Mouse (Mus musculus): ENCODE results near the gene Slamf9. TPM values are rescaled to one million over a fixed set of nuclear protein-coding genes. Genes with fewer than 3 reads are reported as not detected.

The Slamf9 gene
- total RNA-seq (2021): 1 to 10 TPM; 3.2 to 7.9 TPM
- polyA plus RNA-seq (2012; rRNA removed): 4.5 and 4.9 TPM in 2 replicates
- long read RNA-seq, partial matches to known transcripts: 0 of 3 reads
- long read RNA-seq, other reads (novel, unspliced or antisense): 1 of 3 reads

DNA sequence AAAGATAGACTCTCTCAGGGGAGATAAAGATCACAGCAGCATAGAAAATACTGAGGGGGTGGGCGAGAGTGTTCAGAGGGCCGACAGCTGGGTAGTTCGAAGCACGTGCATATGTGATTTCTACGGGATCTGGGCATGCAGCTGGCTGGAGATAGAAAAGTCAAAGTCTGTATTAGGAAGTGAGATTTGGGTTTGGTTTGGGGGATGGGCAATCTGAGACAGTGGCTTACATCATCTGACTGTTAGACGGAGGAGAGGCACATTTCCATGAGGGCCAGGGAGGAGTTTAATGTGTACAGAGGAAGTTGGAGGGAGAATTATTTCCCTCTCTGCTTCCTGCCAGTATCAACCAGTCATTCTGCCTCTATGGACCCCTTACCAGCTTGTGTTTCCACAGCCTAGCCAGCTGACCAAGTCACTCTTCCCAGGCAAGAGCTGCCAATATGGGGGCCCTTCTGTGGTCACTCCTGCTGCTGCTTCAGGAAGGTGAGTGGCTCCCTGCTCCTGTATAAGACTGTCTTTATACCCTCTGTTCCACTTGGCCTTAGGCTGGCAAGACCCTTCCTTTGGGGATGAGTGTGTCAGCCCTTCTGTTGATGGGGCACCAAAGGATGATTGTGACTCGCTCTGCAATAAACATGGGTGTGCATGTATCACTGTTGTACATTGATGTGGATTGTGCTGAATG is at the start of gene Slamf9:
Gene Slamf9, plus strand, starts transcription at position 305 of the 688 bp plus-strand sequence.
- no peak for DNase-seq

DNA sequence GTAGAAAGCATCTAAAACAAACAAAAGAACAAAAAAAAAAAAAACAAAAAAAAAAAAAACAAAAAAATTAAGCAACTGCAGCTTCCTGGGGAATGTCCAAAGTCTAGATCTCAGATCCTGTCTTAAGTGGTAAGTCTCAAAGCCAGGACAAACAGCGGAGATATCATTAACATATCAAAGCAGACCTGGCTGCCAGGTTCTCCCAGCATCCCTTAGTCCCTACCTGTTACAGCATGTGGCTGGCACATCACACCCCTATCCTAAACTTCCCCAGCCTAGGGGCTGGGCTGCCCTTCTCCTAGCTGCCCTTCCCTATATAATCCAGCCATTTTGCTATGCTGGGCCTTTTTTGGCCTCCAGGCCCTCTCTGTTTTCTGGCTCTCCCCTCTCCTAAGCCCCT is 48.7 kb upstream of the Slamf9 start:
- DNase-seq: no peak

DNA sequence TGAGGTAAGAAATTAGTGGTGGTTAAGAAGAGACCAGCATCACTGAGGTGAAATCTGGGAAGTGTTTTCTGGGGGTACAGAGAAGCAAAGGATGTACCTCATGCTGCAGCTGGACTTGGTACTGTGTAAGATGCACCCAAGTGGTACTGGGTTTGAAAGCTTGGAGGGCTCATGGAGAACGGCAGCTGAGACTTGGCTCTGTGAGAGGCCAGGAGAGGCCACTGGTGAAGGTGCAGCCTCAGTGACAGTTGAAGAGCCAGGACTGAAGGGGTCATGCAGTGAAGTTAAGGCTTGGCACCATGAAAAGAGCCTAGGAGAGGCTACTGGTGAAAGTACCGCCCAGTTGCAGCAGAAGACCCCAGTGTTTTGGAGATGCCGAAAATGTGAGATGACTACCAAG is 47.3 kb upstream of the Slamf9 start:
- DNase-seq: no peak

DNA sequence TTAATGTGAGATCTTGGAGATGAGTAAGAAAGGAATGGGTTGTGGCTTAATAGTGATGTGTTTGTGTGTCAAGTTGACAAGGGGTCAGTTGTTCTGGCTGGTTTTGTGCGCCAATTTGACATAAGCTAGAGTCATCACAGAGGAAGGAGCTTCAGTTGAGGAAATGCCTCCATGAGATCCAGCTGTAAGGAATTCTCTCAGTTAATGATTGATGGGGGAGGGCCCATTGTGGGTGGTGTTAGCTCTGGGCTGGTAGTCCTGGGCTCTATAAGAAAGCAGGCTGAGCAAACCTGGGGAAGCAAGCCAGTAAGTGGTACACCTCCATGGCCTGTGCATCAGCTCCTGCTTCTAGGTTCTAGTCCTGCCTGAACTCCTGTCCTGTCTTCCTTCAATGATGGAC is 46.5 kb upstream of the Slamf9 start:
- no peak for DNase-seq

DNA sequence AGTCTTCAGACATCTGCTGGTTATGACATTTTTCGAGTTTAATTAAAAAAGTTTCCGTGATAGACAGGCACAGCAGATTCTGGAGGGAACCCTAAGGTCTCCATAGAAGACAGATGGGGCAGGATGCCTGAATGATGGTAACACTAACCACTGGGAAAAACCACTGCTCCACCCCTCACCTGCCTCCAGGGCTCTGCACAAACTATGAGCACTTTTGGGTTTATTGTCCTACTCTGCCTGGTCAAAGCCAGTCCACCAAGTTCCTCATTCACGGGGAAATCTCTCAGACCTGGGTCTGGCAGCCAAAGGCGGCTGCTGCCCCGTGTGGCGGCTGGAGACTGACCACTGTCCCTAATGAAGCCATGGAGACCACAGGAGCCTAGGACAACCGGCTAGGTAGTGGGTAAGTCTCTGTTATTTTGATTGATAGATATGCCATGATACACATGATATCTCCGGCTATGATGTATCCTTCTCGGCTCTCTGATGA is 44.4 kb upstream of the Slamf9 start:
- no peak for DNase-seq

DNA sequence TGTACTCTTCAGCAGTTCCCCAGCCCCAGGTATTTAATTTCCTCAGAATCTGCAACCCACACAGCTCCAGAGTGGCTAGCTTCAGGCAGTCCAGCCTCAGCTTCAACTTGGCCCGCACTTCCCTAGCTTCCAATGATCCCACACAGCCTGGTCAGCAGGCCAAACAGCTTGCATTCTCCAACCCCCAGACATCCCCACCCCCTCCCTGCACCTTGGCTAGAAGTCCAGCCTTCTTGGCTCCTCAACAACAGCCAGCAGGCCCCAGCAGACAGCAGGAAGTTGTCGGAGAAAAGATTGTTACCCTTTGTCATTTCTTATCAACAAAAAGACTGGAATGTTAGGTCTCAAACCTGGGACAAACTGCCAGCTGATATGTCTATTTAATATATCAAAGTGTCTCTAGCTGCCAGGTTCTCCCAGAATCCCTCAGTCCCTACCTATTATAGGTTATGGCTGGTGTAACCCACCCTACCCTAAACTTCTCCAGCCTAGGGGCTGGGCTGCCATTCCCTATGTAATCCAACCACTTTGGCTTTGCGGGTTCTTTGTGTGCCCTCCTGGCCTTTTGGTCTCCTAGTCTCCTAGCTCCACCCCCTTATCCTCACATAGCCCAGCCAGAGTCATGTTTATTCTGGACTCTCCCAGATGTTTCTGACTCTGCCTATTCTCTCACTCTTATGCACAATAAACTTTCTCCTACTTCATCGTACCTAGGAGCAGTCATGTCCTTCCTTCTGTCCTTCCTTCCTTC is 43.1 kb upstream of the Slamf9 start:
- DNase-seq: peak; percentile 25

DNA sequence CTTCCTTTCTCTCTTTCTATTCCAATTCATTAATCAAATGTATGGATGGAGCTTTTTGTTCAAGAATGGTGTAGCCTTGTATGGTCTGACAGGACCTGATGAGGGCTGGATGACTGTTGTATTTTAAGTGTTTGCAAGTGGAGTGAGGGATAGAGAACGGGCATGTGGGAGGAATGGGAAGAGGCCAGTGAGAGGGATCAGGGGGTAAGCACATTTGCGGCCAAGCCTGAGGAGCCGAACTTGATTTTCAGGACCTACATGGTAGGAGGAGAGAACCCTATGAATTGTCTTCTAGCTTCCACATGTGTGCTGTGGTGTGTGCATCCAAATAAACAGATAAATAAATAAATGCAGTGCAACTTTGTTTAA is 42.6 kb upstream of the Slamf9 start:
- no peak for DNase-seq

DNA sequence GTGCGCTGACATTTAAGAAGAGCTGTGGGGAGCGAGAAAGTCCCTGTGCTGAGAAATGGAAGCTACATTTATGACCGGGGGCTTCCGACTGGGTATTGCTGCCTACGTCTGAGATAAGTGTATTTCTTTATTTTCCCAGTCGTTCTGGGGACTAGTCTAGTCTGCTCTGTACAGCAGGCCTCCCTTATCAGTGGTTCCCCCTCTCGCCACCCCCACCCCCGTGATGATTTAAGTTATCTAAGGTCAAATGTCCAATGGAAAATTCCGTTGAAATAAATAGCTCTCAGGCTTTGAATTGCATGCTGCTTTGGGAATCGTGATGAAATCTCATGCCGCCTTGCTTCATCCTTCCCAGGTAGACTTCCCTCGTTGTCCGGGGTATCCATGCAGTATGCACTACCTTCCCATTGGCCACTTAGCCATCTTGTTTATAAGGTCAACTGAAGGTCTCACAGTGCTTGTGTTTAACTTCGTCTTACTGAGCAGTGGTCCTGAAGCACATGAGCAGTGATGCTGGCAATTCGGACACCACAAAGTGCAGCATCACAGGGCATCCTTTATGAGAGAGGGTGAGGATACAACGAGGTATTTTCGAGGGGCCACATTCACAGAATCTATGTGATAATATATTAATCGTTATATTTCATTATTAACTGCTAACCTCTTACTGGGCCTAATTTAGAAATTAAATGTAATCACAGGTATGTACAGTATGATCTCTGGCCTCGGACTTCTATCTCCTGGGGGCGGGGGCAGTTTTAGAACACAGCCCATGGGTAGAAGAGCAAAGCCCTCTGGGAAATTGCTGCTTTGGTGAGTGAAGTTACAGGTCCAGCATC is 41.9 kb upstream of the Slamf9 start:
- DNase-seq: no peak

DNA sequence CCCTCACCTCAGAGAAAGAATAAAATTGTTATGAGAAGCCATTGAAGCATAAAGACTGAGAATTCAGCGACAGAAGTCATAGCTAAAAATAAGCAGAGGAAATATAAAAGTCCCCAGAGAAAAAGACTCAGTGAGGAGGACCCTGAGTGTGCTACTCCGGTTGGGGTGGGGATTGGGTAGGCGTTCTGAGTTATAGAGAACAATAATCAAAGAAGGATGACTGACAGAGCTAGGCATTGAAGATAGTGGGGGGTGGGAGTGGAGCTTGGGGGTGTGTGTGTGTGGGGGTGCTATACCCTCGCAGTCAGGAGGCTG is 41.4 kb upstream of the Slamf9 start:
- no peak for DNase-seq

DNA sequence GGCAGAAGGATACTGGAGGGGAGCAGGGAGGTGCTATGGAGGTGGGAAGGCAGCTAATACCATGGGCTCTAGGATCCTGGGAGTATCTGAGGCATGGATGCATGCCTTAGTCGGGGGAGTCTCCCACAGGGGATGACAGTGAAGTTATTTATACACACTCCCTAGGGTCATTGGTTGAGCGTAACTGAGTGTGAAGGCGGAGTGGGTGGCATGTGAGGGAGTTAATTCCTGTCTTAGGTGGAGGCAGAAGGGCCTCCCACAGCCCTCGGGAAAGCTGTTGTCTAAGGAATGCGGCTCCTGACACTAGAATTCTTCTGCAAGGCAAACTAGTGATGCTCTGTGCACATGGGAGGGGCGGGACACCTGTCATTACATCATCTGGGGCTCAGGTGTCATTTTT is 38.4 kb upstream of the Slamf9 start:
- DNase-seq: no peak

DNA sequence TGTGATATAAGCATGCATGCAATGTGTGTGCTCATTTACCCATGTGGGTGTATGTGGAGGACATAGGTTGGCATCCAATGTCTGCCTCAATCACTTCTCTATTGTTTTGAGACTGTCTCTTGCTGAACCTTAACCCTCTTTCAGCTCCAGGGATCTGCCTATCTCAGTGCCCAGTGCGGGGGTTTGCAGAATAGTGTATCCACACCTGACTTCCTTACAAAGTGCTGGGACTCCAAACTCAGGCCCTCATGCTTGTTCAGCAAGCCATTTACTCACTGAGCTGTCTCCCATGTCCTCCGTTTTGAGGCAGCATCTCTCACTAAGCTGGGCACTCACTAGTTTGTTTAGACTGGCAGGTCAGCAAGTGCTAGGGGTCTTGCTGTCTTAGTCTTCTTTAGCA is 36.5 kb upstream of the Slamf9 start:
- DNase-seq: no peak

DNA sequence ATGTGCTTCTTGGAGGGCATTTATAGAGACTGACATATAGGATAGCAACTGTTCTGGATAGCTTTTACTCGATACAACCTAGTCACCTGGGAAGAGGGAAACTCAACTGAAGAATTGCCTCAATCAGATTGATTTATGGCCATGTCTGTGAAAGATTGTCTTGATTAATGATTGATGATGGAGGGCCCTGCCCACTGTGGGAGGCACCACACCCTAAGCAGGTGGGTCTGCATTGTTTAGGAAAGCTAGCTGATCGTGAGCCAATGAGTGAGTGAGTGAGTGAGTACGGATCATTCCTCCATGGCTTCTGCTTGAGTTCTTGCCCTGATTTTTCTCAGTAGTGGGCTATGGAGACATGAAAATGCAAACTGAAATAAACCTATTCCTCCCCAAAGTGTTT is 34.6 kb upstream of the Slamf9 start:
- no peak for DNase-seq

DNA sequence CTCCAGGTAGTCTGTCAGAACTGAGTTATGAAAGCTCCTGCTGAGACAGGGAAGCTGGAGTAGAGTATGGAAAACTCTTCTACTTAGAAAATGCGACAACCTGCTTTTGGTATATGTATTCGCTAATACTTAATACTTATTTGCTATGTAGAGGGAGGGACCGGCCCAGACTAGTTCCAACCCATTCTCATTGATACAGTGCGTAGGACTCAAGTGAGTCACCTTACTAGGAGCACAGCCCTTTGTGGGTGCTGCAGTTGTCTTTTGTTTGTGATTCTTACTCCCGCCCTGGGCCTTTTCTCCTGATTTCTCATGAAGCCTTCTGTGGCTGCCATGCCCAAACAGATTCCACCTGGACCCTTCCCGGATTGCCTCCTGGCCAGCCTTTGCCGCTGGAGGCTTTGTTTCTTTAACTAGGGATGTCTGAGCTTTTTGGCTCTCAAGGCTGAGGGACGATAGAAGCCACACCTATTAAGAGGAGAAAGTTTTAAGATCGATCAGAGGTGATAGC is 33.2 kb upstream of the Slamf9 start:
- no peak for DNase-seq

DNA sequence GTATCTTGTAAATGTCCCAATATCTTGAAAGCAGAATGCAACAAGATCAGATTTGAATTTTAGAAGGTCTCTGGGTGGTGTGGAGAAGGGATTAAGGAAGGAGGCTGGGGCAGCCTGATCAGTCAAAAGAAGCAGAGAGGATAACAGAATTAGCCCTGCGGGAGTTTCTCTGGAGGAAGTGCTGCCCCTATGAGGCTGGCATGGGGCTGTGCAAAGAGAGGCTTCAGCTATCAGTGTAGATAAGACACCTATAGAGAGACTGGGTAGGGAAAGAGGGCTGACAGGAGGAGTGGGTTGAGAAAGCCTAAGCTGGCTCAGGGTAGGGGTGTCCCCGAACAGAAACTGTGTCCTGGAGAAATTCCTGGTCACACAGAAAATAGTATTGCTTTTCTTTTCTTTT is 24.9 kb upstream of the Slamf9 start:
- no peak for DNase-seq

DNA sequence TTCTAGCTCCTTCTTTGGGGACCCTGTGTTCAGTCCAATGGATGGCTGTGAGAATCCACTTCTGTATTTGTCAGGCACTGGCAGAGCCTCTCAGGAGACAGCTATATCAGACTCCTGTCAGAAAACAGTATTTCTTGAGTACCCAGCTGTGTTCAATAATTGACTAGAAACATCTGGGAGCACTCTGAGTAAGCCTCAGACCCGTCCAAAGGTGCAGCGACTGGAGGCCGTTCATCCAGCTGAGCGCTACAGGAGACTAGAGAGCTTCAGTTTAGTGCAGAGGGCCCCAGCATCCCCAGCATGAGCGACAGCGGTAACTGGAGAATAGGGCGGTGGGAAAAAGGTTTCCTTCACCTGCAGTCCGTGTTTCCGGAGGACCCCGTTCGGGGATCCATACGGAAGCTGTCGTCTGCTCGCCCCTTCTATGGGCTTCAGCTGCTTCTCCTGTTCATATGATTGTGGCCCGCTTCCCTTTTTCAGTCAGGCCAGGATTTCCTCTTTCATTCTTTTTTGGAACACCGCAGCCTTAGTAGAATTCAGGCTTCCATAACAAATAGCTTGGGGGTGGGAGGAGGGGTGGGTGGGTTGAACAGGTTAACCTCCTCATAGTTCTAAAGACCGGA is 24.2 kb upstream of the Slamf9 start:
- no peak for DNase-seq

DNA sequence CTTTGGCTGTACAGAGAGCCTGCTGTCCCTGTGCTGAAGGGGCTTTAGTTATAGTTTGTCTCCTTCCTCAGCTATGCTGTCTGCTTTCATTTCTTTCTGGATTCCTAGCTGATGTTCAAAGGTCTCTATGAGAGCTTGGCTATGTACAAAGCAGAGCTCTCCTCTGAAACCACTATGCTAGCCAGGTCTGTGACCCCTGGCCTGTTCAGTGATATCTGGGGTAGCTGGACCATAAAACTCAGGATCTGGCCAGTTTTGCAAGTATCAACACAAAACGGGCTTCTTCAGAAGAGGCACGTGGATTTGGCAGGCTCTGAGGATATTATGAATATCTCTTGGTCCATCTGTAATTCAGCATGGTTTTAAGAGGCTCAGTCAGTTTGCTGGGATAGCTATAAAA is 22.2 kb upstream of the Slamf9 start:
- DNase-seq: no peak

DNA sequence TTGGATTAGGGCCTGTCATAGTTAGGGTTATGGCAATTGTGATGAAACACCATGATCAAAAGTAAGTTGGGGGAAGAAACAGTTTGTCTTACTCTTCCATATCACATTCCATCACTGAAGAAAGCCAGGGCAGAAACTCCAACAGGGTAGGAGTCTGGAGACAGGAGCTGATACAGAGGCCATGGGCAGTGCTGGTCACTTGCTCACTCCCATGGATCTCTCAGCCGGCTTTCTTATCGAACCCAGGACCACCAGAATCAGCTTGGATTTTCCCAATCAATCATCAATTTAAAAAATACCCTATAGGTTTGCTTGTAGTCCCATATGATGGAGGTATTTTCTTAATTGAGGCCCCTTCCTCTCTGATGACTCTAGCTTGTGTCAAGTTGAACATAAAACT is 21.3 kb upstream of the Slamf9 start:
- no peak for DNase-seq

DNA sequence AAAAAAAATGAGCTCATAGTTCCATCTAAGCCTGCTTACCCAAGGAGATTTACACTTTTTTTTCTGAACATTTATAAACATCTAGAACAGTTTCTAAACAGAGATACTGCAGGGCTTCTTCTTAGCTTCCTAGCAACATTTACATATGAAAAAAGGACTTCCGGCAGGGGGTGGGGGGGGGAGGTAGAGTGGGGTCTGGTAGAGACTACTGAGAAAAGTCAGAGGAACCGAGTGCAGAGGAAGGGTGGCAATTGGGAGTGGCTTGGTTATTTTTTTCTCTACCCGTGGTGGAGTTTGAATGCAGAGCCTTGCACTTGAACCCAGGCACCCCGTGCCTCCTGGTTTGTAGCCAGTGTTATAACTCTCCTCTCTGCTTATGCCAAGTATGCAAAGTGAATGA is 19.7 kb upstream of the Slamf9 start:
- no peak for DNase-seq

DNA sequence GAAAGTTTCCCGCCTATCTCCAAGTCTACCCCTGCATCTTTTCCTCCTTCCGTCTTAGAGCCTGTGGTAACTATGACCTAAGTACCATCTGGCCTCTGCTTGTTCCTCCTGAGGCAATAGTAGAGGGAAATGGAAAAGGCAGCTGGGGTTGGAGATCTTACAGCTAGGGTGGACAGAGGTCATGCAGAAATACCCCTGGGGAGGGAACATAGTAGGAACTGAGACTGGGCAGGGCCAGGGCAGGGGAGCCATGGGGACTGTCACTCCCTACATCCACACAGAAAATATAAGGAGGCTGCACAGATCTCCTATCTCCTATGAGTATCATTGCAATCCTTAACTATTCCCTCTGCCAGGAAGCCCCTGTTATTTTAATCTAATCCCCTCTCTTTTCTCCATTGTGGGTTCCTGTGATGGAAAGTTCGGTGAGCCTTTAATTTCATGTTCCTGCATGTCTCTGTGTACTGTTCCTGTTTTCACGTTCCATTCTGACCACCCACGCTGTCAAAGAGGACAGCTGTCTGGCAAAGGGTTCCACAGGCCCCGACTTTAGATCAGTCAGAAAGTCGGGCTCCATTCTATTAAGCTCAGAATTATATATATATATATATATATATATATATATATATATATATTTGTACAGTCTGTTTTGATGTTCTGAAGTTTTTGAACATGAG is 19.0 kb upstream of the Slamf9 start:
- DNase-seq: peak; percentile 27

DNA sequence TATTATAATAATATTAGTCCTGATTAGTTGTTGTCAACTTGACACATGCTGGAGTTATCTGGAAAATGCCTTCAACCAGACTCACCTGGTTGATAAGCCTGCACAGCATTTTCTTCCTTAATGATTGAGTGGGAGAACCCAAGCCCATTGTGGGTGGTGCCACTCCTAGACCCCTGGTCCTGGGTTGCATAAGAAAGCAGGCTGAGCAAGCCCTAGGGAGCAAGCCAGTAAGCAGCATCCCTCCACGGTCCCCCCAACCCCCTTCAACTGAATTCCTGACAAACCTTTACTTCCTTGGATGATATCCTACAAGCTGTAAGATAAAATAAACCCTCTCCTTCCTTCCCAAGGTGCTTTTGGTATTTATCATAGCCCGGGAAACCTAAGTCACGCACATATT is 18.0 kb upstream of the Slamf9 start:
- no peak for DNase-seq

DNA sequence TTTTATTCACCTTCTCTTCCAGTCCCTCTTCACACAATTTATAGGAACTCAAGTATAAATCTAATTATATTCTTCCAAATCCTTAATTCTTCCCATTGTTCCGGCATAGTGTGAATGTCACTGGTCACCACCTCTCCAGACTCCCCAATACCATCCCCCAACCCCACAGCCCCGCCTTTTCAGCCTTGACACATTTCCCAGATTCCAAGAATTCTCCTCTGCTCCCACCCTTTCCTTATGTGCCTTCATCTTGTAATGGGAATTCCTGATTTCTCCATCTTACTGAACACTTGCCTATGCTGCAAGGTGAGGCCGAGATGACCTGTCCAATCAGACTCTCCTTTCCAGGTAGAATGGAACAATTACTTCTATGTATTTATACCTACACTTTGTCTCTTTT is 17.1 kb upstream of the Slamf9 start:
- no peak for DNase-seq

DNA sequence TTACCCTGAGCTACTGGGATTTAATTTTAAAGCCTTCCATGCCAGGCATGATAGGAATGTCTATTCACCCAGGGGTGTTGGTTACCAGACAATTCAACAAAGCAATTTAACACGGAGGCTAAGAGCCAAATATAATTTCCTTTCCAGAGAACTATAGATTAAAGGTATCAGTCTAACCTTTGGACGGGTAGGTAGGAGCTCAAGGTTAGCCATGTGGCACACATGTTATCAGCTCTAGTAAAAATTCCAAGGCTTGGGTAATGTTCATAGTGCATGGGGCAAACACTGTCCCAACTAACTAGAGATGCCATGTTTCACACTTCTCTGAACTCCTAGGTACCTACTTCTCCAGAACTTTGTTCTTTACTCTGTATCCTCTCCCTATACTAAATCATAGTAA is 13.6 kb upstream of the Slamf9 start:
- no peak for DNase-seq
